Mouse (Mus musculus): Measurements from ENCODE around the gene Fnbp1l. TPM values are rescaled to one million over a fixed set of nuclear protein-coding genes. Genes with fewer than 3 reads are reported as not detected.

Fnbp1l gene
- 41.2 and 46.4 TPM in 2 replicates for polyA plus RNA-seq (2015; fragmentation: Nextera tagmentation; extraction: Ambion mirVana)

DNA sequence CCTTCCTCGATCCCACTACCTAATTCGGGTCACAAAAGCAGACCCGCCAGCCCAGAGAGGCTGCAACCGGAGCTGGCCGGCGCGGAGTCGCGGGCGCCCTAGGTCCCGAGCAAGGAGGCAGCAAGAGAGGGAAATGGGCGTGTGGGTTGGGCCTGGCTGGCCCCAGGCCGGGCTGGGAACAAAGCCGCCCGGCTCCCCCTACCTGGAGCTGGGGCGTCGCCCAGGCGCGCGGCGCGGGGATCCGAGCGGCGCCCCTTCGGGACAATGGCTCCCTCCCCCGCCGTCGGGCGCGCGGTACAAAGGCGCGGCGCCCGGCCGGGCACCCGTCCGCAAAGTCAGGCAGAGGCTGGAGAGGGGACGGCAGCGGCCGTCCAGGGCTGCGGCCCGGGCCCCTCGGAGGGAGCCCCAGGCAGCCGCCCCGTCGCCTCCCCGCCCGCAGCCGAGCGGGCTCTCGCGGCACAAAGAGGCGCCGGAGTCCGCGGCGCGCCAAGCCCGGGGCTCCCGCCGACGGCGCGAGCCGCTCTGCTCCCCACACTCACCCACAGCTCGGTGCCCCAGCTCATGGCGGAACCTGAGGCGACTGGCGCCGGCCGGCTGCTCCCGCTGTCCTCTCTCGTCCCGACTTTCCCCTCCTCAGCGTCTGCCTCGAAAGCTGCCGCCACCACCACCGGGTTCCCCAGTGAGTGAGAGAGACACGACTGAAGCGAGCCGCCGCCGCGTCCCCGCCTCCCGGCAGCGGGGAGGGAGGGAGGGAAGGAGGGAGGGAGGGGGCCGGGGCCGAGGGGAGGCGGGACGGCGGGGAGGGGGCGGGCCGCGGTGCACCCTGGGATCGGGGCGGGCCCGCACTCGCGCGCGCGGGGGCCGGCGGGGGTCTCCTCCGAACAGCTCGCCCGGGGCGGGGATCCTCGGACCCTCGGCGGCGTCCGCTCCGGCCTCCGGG is at the start of gene Fnbp1l:
Gene Fnbp1l (minus strand): TSS at position 725 of the 940 bp plus-strand sequence.
- Histone ChIP-seq H3K4me2 (ENCODE audit: low read depth, low read length) (peak within 1 kb of the TSS; percentile 69), H3K9ac (ENCODE audit: low read length) (peak within 1 kb of the TSS; percentile 99), H3K4me1 (replicated peaks; ENCODE audit: control insufficient read depth, insufficient read depth, low read length) (peaks cover 12% of the 10 kb centered on the region), H3K27ac (ENCODE audit: low read length) (peak within 1 kb of the TSS; percentile 97), H3K27me3 (ENCODE audit: control insufficient read depth, insufficient read depth, low read depth, low read length) (no peaks in the 10 kb centered on the region), H3K36me3 (ENCODE audit: control insufficient read depth, insufficient read depth, low read length) (no peaks in the 10 kb centered on the region), H3K4me3 (ENCODE audit: low read length) (peak within 1 kb of the TSS; percentile 95), H3K9me3 (ENCODE audit: control insufficient read depth, low read length) (no peaks in the 10 kb centered on the region)
- 0% methylated on average over 75 of the region's 118 CpGs for WGBS
- ATAC-seq (ENCODE audit: low read depth) = peak; percentile 85

DNA sequence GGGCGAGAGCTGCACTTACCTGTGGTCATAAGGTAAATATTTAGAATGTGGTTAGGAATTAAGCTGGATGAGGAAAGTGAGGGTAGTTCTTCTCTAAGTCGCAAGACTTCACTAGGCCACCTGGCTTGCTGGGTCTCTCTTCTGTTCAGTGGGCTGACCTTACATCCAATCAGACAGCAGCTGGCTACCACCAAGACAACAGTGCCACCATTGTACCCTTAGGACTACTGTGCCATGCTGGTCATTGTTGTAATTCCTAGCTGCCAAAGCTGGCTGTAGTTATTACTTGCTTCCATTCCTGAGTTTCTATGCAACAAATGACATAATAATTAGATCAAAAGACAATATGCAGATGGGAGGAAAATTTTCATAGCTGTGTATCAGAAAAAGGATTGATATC is 41.3 kb upstream of the Fnbp1l start:
- no peak overlapping the region for H3K9ac ChIP-seq (ENCODE audit: low read length)
- H3K9me3 ChIP-seq (ENCODE audit: control insufficient read depth, low read length) = no peaks in the 10 kb centered on the region
- no peak for ATAC-seq (ENCODE audit: low read depth)
- H3K4me3 ChIP-seq (ENCODE audit: low read length) = no peak overlapping the region
- H3K36me3 ChIP-seq (ENCODE audit: control insufficient read depth, insufficient read depth, low read length) = no peaks in the 10 kb centered on the region
- 0 out of 2 replicates have a peak, but pooled peaks cover 2% of the 10 kb centered on the region for H3K4me1 ChIP-seq (replicated peaks; ENCODE audit: control insufficient read depth, insufficient read depth, low read length)
- no peak overlapping the region for H3K27ac ChIP-seq (ENCODE audit: low read length)
- no peak overlapping the region for H3K4me2 ChIP-seq (ENCODE audit: low read depth, low read length)
- H3K27me3 ChIP-seq (ENCODE audit: control insufficient read depth, insufficient read depth, low read depth, low read length) = no peaks in the 10 kb centered on the region
- WGBS = 51% methylated on average over 2 of the region's 2 CpGs

DNA sequence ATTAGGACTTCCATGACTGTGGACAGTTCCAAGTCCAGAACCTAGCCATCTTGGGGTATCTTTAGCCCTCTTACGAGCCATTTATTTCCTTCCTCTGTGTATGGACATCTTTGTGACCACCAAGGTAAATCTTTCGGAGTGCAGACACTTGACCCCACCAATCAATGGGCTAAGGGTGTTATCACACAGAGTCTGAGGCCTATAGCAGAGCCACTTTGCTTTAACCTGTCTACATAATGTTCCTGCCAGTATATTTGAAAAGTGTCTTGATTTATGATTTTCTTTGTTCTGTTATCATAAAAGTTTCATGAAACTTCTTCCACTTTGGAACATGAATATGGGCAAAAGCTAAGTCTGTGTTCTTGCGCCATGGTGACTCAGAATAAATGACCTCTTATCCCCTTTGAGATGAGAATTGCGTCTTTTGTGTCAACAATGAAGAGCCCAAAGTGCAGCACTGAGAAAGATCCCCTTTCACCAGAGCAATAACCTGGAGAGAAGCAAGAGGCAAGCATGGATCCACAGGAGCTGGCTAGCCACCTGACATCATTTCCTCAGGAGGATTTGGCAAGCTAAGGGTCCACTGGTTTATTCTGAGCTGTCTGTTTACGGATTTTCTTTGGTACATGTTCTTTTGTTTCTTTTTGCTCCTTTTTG is 39.9 kb upstream of the Fnbp1l start:
- Histone ChIP-seq H3K36me3 (ENCODE audit: control insufficient read depth, insufficient read depth, low read length) (no peaks in the 10 kb centered on the region), H3K9me3 (ENCODE audit: control insufficient read depth, low read length) (no peaks in the 10 kb centered on the region), H3K27me3 (ENCODE audit: control insufficient read depth, insufficient read depth, low read depth, low read length) (no peaks in the 10 kb centered on the region), H3K9ac (ENCODE audit: low read length) (no peak overlapping the region), H3K4me1 (replicated peaks; ENCODE audit: control insufficient read depth, insufficient read depth, low read length) (0 out of 2 replicates have a peak, but pooled peaks cover 2% of the 10 kb centered on the region), H3K4me2 (ENCODE audit: low read depth, low read length) (no peak overlapping the region), H3K4me3 (ENCODE audit: low read length) (no peak overlapping the region), H3K27ac (ENCODE audit: low read length) (no peak overlapping the region)
- WGBS = 68% methylated on average over 5 of the region's 5 CpGs
- no peak for ATAC-seq (ENCODE audit: low read depth)

DNA sequence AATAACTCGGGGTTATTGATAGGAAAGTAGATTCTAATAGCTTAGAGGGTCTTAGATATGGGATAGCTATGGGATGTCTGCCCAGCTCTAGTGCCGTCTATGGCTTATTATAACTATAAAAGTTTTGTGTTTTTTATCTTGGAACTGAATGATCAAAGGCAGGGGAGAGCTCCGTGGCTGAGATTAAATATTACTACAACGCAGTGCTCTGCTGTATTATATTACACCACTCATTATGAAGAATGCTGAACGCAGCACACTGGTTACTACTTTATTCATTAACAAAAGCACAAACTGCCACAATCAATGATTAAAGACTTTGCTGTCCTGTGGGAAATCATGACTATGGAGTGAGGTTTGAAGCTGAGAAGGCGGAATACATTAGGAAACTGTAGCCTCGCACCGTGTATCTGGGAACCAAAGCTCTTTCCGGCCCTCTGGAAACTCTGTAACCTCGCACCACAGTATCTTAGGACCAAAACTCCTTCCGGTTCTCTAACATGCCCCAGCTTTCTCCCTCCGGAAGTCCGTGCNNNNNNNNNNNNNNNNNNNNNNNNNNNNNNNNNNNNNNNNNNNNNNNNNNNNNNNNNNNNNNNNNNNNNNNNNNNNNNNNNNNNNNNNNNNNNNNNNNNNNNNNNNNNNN is 27.8 kb upstream of the Fnbp1l start:
- WGBS = 49% methylated on average over 13 of the region's 13 CpGs
- Histone ChIP-seq H3K4me1 (replicated peaks; ENCODE audit: control insufficient read depth, insufficient read depth, low read length) (peaks cover 5% of the 10 kb centered on the region; the same call in 1 of the 2 replicates), H3K4me3 (ENCODE audit: low read length) (no peak overlapping the region), H3K36me3 (ENCODE audit: control insufficient read depth, insufficient read depth, low read length) (no peaks in the 10 kb centered on the region), H3K27me3 (ENCODE audit: control insufficient read depth, insufficient read depth, low read depth, low read length) (no peaks in the 10 kb centered on the region), H3K9me3 (ENCODE audit: control insufficient read depth, low read length) (no peaks in the 10 kb centered on the region), H3K4me2 (ENCODE audit: low read depth, low read length) (no peak overlapping the region), H3K27ac (ENCODE audit: low read length) (peak overlapping the region; percentile 61), H3K9ac (ENCODE audit: low read length) (peak overlapping the region; percentile 39; the same call in 1 of the 2 replicates)
- ATAC-seq (ENCODE audit: low read depth) = peak; percentile 61; the same call in 1 of the 2 replicates

DNA sequence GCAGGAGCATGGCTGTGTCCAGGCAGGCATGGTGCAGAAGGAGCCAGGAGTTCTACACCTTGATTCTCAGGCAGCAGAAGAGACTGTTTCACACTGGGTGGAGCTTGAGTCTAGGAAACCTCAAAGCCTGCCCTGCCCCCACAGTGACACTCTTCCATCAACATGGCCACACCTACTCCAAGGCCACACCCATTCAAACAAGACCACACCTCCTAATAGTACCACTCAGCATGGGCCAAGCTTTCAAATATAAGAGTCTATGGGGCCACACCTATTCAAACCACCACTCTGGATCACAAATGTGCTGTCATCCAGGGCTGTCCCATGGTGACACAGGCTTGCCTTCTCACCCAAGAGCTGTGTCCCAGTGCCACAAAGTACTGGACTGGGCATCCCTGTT is 20.8 kb upstream of the Fnbp1l start:
- H3K4me2 ChIP-seq (ENCODE audit: low read depth, low read length) = no peak overlapping the region
- 0 out of 2 replicates have a peak, but pooled peaks have one; percentile 19 for ATAC-seq (ENCODE audit: low read depth)
- no peak overlapping the region for H3K9ac ChIP-seq (ENCODE audit: low read length)
- H3K4me3 ChIP-seq (ENCODE audit: low read length) = no peak overlapping the region
- H3K27ac ChIP-seq (ENCODE audit: low read length) = no peak overlapping the region
- peaks cover 7% of the 10 kb centered on the region; the same call in 1 of the 2 replicates for H3K4me1 ChIP-seq (replicated peaks; ENCODE audit: control insufficient read depth, insufficient read depth, low read length)
- H3K36me3 ChIP-seq (ENCODE audit: control insufficient read depth, insufficient read depth, low read length) = no peaks in the 10 kb centered on the region
- H3K27me3 ChIP-seq (ENCODE audit: control insufficient read depth, insufficient read depth, low read depth, low read length) = no peaks in the 10 kb centered on the region
- no peaks in the 10 kb centered on the region for H3K9me3 ChIP-seq (ENCODE audit: control insufficient read depth, low read length)

DNA sequence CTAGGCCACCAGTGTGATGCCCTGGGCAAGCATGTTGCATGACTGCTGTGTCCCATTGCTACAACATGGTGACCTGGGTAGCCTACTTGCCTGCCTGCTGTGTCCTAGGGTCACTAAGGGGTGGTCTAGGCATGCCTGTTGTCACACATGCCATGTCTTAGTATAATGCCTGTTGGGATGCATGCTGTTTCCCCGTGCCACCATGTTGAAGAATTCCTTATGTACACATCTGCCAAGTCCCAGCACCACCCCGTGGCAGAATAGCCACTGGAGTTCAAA is 19.6 kb upstream of the Fnbp1l start:
- WGBS = 69% methylated on average over 2 of the region's 2 CpGs
- H3K9me3 ChIP-seq (ENCODE audit: control insufficient read depth, low read length) = no peaks in the 10 kb centered on the region
- no peak overlapping the region for H3K9ac ChIP-seq (ENCODE audit: low read length)

DNA sequence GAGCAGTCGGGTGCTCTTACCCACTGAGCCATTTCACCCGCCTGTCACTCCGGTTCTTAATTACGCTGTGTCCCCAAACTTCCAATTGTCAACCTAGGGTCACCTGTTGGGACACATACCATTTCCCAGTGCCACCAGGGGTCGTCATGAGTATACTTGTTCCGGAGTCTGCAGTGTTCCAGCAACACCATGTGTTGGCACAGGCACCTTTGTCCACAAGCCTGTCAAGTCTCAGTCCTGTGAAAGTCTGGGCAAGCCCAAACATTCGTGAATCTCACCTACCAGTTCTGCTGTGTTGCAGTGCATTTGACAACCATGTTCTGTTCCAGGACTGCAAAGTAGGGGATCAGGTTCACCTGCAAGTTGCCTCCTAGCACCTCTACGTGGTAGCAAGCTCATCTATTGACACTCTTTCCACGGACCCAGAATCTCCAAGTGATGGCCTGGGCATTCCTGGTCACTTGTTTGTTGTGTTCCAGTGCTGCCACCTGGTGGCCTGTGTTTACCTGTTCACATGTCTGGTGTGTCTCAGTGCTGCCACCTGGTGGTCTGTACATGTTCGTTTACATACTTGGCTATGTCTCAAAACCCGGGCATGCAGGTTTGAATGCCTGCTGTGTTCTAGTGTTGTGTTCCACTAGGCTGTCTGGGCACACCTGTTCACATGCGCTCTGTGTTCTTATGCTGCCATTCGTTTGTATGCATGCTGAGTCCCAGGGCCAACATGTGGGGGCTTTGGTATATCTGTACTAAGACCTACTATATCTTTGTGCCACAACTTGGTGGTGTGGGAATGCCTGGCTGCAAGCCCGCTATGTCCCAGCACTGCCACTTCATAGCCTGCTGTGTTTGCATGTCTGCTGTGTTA is 19.0 kb upstream of the Fnbp1l start:
- ATAC-seq (ENCODE audit: low read depth) = peak; percentile 82
- Histone ChIP-seq H3K9ac (ENCODE audit: low read length) (no peak overlapping the region), H3K36me3 (ENCODE audit: control insufficient read depth, insufficient read depth, low read length) (no peaks in the 10 kb centered on the region), H3K27ac (ENCODE audit: low read length) (no peak overlapping the region), H3K27me3 (ENCODE audit: control insufficient read depth, insufficient read depth, low read depth, low read length) (no peaks in the 10 kb centered on the region), H3K9me3 (ENCODE audit: control insufficient read depth, low read length) (no peaks in the 10 kb centered on the region), H3K4me1 (replicated peaks; ENCODE audit: control insufficient read depth, insufficient read depth, low read length) (peaks cover 9% of the 10 kb centered on the region; the same call in 1 of the 2 replicates), H3K4me2 (ENCODE audit: low read depth, low read length) (peak overlapping the region; percentile 32; the same call in 1 of the 2 replicates), H3K4me3 (ENCODE audit: low read length) (no peak overlapping the region)
- 34% methylated on average over 14 of the region's 14 CpGs for WGBS

More for the DNA sequence above, 19.6 kb upstream of the Fnbp1l start:
- no peak overlapping the region for H3K4me3 ChIP-seq (ENCODE audit: low read length)
- H3K27ac ChIP-seq (ENCODE audit: low read length) = no peak overlapping the region
- no peaks in the 10 kb centered on the region for H3K27me3 ChIP-seq (ENCODE audit: control insufficient read depth, insufficient read depth, low read depth, low read length)
- H3K4me2 ChIP-seq (ENCODE audit: low read depth, low read length) = no peak overlapping the region
- peak; percentile 8; the same call in 1 of the 2 replicates for ATAC-seq (ENCODE audit: low read depth)
- no peaks in the 10 kb centered on the region for H3K36me3 ChIP-seq (ENCODE audit: control insufficient read depth, insufficient read depth, low read length)
- H3K4me1 ChIP-seq (replicated peaks; ENCODE audit: control insufficient read depth, insufficient read depth, low read length) = peaks cover 9% of the 10 kb centered on the region; the same call in 1 of the 2 replicates

GRCm38 (mm10) chr3:122637280-122637679 is 17.8 kb upstream of the Fnbp1l start:
- Histone ChIP-seq H3K9me3 (ENCODE audit: control insufficient read depth, low read length) (no peaks in the 10 kb centered on the region), H3K9ac (ENCODE audit: low read length) (no peak overlapping the region), H3K27me3 (ENCODE audit: control insufficient read depth, insufficient read depth, low read depth, low read length) (no peaks in the 10 kb centered on the region), H3K4me1 (replicated peaks; ENCODE audit: control insufficient read depth, insufficient read depth, low read length) (peaks cover 9% of the 10 kb centered on the region; the same call in 1 of the 2 replicates), H3K4me3 (ENCODE audit: low read length) (no peak overlapping the region), H3K36me3 (ENCODE audit: control insufficient read depth, insufficient read depth, low read length) (no peaks in the 10 kb centered on the region), H3K27ac (ENCODE audit: low read length) (no peak overlapping the region), H3K4me2 (ENCODE audit: low read depth, low read length) (no peak overlapping the region)
- no peak for ATAC-seq (ENCODE audit: low read depth)
- 58% methylated on average over 1 of the region's 1 CpGs for WGBS

Data from lung, embryonic 16.5 days (tissue).